ENCODE assay signal across 7 mouse cellular contexts in the genomic region with DNA sequence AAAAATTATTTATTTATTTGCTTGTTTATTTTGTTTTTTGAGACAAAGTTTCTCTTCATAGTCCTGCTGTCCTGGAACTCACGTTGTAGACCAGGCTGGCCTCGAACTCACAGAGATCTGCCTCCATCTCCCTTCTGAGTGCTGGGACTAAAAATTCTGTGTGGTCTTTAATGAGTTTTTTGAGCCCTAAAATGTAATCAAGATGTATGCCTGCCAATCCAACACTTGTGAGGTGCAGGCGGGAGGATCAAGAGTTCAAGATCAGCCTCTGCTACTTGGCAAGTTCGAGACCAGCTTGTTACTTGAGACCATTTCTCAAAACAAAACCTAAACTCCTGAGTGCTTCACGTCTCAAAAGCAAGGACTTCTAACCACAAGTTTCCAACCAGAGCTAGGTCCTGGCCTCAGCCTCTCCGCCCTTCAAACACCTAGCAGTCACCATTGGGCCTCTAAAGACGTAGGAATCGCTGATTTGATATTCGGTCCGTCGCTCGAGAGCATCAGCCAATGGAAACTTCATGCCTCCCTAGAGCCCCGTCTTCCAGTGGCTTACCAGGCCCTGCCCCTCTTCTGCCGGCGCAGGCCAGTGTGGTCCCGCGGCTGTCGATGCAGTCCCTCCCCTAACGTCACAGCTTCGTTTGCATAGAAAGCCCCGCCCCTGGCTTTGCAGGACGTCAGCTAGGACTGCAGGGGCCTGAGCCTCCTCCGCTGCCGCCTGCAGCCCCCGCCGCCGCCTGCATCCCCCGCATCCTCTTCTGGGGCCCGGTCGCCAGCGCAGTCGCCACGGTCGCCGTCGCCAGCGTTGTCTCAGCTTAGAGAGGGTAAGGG. TPM values are rescaled to one million over a fixed set of nuclear protein-coding genes. Genes with fewer than 3 reads are reported as not detected.
DNase-seq lines count a peak whose midpoint lies in the region; ATAC-seq and TF ChIP-seq lines count a peak whose summit lies in the region.

A gene (plus strand): TSS at position 637 of the 828 bp plus-strand sequence.

- H3K4me2 ChIP-seq in embryonic facial prominence, embryonic 12.5 days (replicated peaks) = peak within 1 kb of the TSS; percentile 97
- H3K4me2 ChIP-seq in limb, embryonic 12.5 days = peak within 1 kb of the TSS; percentile 96
- H3K4me2 ChIP-seq in midbrain, embryonic 15.5 days = peak within 1 kb of the TSS; percentile 57

- H3K27me3 ChIP-seq in embryonic facial prominence, embryonic 12.5 days = peaks cover 3% of the 10 kb centered on the region; the same call in 1 of the 2 replicates
- H3K27me3 ChIP-seq in kidney, adult 2 months (replicated peaks; ENCODE audit: control insufficient read depth, insufficient read depth, low read length) = no peaks in the 10 kb centered on the region
- peaks cover 6% of the 10 kb centered on the region for H3K27me3 ChIP-seq in limb, embryonic 12.5 days
- 0 out of 2 replicates have a peak, but pooled peaks cover 6% of the 10 kb centered on the region for H3K27me3 ChIP-seq in midbrain, embryonic 15.5 days (replicated peaks)
- H3K27me3 ChIP-seq in spleen, adult 2 months (ENCODE audit: control insufficient read depth, insufficient read depth, low read length) = no peaks in the 10 kb centered on the region

- peak; percentile 94 for DNase-seq in adrenal gland, postnatal 25 days
- peak; percentile 97 to 99 for DNase-seq in heart, adult 18-20 months
- peak; percentile 99 for DNase-seq in kidney, adult 2 months
- peak; percentile 97 for DNase-seq in spleen, adult 2 months (ENCODE audit: low read depth in 1 of 2, low spot score in 2 of 2)

- peaks cover 25% of the 10 kb centered on the region for H3K4me1 ChIP-seq in embryonic facial prominence, embryonic 12.5 days
- peaks cover 11% of the 10 kb centered on the region; the same call in 1 of the 2 replicates for H3K4me1 ChIP-seq in kidney, adult 2 months (ENCODE audit: control insufficient read depth, insufficient read depth, low read length)
- H3K4me1 ChIP-seq in limb, embryonic 12.5 days (replicated peaks) = peaks cover 34% of the 10 kb centered on the region
- peaks cover 41% of the 10 kb centered on the region for H3K4me1 ChIP-seq in midbrain, embryonic 15.5 days
- H3K4me1 ChIP-seq in spleen, adult 2 months (ENCODE audit: control insufficient read depth, insufficient read depth, insufficient read length) = peaks cover 15% of the 10 kb centered on the region

- 8% methylated on average over 36 of the region's 37 CpGs for WGBS in embryonic facial prominence, embryonic 12.5 days
- 8% methylated on average over 37 of the region's 37 CpGs for WGBS in kidney, adult 2 months
- WGBS in limb, embryonic 12.5 days = 8% methylated on average over 37 of the region's 37 CpGs
- 8% methylated on average over 37 of the region's 37 CpGs for WGBS in midbrain, embryonic 15.5 days
- 8% methylated on average over 37 of the region's 37 CpGs for WGBS in spleen, adult 2 months

- H3K9ac ChIP-seq in embryonic facial prominence, embryonic 12.5 days = peak within 1 kb of the TSS; percentile 72
- peak within 1 kb of the TSS; percentile 79 for H3K9ac ChIP-seq in limb, embryonic 12.5 days (replicated peaks)
- peak within 1 kb of the TSS; percentile 83 for H3K9ac ChIP-seq in midbrain, embryonic 15.5 days

- H3K27ac ChIP-seq in embryonic facial prominence, embryonic 12.5 days = peak within 1 kb of the TSS; percentile 66
- peak within 1 kb of the TSS; percentile 92 for H3K27ac ChIP-seq in kidney, adult 2 months (ENCODE audit: insufficient read depth, low read depth, low read length)
- peak within 1 kb of the TSS; percentile 82 for H3K27ac ChIP-seq in limb, embryonic 12.5 days
- H3K27ac ChIP-seq in midbrain, embryonic 15.5 days = peak within 1 kb of the TSS; percentile 92
- H3K27ac ChIP-seq in spleen, adult 2 months (ENCODE audit: insufficient read depth, low read length) = peak within 1 kb of the TSS; percentile 71

- ATAC-seq in embryonic facial prominence, embryonic 12.5 days (ENCODE audit: insufficient number of reproducible peaks, insufficient read depth, low FRiP score, low TSS enrichment) = peak; percentile 98
- ATAC-seq in limb, embryonic 12.5 days (ENCODE audit: insufficient number of reproducible peaks, insufficient read depth, low FRiP score, low TSS enrichment, low read depth) = peak; percentile 97
- peak; percentile 98 for ATAC-seq in midbrain, embryonic 15.5 days (replicated peaks)

- H3K9me3 ChIP-seq in embryonic facial prominence, embryonic 12.5 days = no peaks in the 10 kb centered on the region
- H3K9me3 ChIP-seq in limb, embryonic 12.5 days = no peaks in the 10 kb centered on the region
- H3K9me3 ChIP-seq in midbrain, embryonic 15.5 days = no peaks in the 10 kb centered on the region

- H3K36me3 ChIP-seq in embryonic facial prominence, embryonic 12.5 days = peaks cover 22% of the 10 kb centered on the region; the same call in 1 of the 2 replicates
- H3K36me3 ChIP-seq in kidney, adult 2 months (ENCODE audit: control insufficient read depth, insufficient read depth, low read length) = no peaks in the 10 kb centered on the region
- H3K36me3 ChIP-seq in limb, embryonic 12.5 days = peaks cover 26% of the 10 kb centered on the region
- H3K36me3 ChIP-seq in midbrain, embryonic 15.5 days (replicated peaks) = peaks cover 16% of the 10 kb centered on the region; the same call in 1 of the 2 replicates
- peaks cover 5% of the 10 kb centered on the region; the same call in 1 of the 2 replicates for H3K36me3 ChIP-seq in spleen, adult 2 months (ENCODE audit: control insufficient read depth, insufficient read depth, low read length)

- peak within 1 kb of the TSS; percentile 57 for H3K4me3 ChIP-seq in embryonic facial prominence, embryonic 12.5 days
- peak within 1 kb of the TSS; percentile 52 for H3K4me3 ChIP-seq in kidney, adult 2 months (ENCODE audit: insufficient read depth, low read depth, low read length)
- H3K4me3 ChIP-seq in limb, embryonic 12.5 days (replicated peaks) = peak within 1 kb of the TSS; percentile 69
- peak within 1 kb of the TSS; percentile 71 for H3K4me3 ChIP-seq in midbrain, embryonic 15.5 days
- peak within 1 kb of the TSS; percentile 67 for H3K4me3 ChIP-seq in spleen, adult 2 months (ENCODE audit: extremely low read depth, insufficient read depth, insufficient read length)

- TF ChIP-seq CTCF in kidney, adult 2 months (conservative IDR thresholded peaks at IDR 0.05; ENCODE audit: insufficient read depth, insufficient read length, low read depth, low read length) = 0 out of 2 replicates have a peak, but pooled peaks have one; percentile 2
- TF ChIP-seq CTCF in spleen, adult 2 months (IDR thresholded peaks at IDR 0.05; ENCODE audit: extremely low read depth, insufficient read depth, insufficient read length, insufficient replicate concordance) = no peak

- TF ChIP-seq POLR2A in kidney, adult 2 months (IDR thresholded peaks at IDR 0.05; ENCODE audit: low read depth, low read length) = peak; percentile 5
- TF ChIP-seq POLR2A in spleen, adult 2 months (IDR thresholded peaks at IDR 0.05; ENCODE audit: low read depth, low read length) = no peak

RNA-seq across cellular contexts. Expression of the gene that starts here (rescaled TPM):
- total RNA-seq in adrenal gland, postnatal 25 days (2021) = 65.2 and 89.6 TPM in 2 replicates
- 27.0 and 27.6 TPM in 2 replicates for polyA plus RNA-seq in embryonic facial prominence, embryonic 12.5 days (2016; fragmentation: Nextera tagmentation; extraction: Ambion mirVana)
- total RNA-seq in heart, adult 18-20 months (2021) = 10 to 100 TPM; 40.3 to 49.2 TPM
- 29.7 and 31.1 TPM in 2 replicates for polyA plus RNA-seq in kidney, adult 2 months (2012; rRNA removed)
- polyA plus RNA-seq in limb, embryonic 12.5 days (2016; fragmentation: Nextera tagmentation; extraction: Ambion mirVana) = 13.7 and 13.8 TPM in 2 replicates
- 473 and 487 TPM in 2 replicates for polyA plus RNA-seq in midbrain, embryonic 15.5 days (2015; fragmentation: Nextera tagmentation; extraction: Ambion mirVana)
- 12.1 and 17.7 TPM in 2 replicates for polyA plus RNA-seq in spleen, adult 2 months (2012; rRNA removed)

Comparison
In these comparisons a context has a peak if more than half of its experiments do, and no peak if none do; other contexts are left out.
1. Peak in every context shown above with its lines: DNase-seq, ATAC-seq, H3K4me3 ChIP-seq and H3K27ac ChIP-seq.
2. RNA of the gene that starts here (polyA plus RNA-seq): 473 to 487 TPM in midbrain, embryonic 15.5 days; 29.7 to 31.1 TPM in kidney, adult 2 months, 27.0 to 27.6 TPM in embryonic facial prominence, embryonic 12.5 days, 13.7 to 13.8 TPM in limb, embryonic 12.5 days and 12.1 to 17.7 TPM in spleen, adult 2 months; every median in the first group is over 10 times any median in the second.